Mouse (Mus musculus): ENCODE measurements at regions not wholly inside any gene's neighbourhood (a gene's known extent, or its start where the extent isn't known, plus 50 kb on each side); places are given as distances from the start of the nearest gene placed in this dataset.

- no peak for TF ChIP-seq CHD2 (IDR thresholded peaks at IDR 0.05; ENCODE audit: low read depth, low read length)
- no peak for TF ChIP-seq HCFC1 (IDR thresholded peaks at IDR 0.05; ENCODE audit: borderline replicate concordance, insufficient read depth, low read length)
- TF ChIP-seq MAFK (IDR thresholded peaks at IDR 0.05; ENCODE audit: insufficient read depth, low read depth, low read length) = no peak
Observed at GRCm38 (mm10) chr4:55593132-55593531, 60.9 kb upstream of the Klf4 start.
